In genomic region chr17:64608228-64608627, GRCm38 (mm10) we compare ENCODE assay signal across 19 mouse cellular contexts.
"Had no signal": no experiment of that assay in that cellular context is flagged by ENCODE, and none has a peak within 500 bp of the region (broad histone marks: within the 10 kb centered on the region; RNA-seq: fewer than 3 reads in every experiment).

No protein-coding gene starts in this region.

- H3K9me3 ChIP-seq: liver, embryonic 13.5 days; liver, embryonic 15.5 days; megakaryocyte, embryonic 14.5 days; midbrain, embryonic 12.5 days; neural tube, embryonic 13.5 days; neural tube, embryonic 15.5 days had no signal

- DNase-seq: liver, embryonic 13.5 days; lung, adult 2 months; midbrain, embryonic 14.5 days; retina, postnatal 1 day; right cerebral cortex, adult 18-20 months; right cerebral cortex, postnatal 25 days; right cerebral cortex, postnatal 4 days; spleen, adult 18-20 months; thymus, adult 18-20 months; thymus, postnatal 14 days; thymus, postnatal 36 days had no signal

- H3K4me3 ChIP-seq: liver, embryonic 13.5 days; liver, embryonic 15.5 days; megakaryocyte, embryonic 14.5 days; midbrain, embryonic 12.5 days; myocyte; neural tube, embryonic 13.5 days; neural tube, embryonic 15.5 days had no signal

- H3K36me3 ChIP-seq: liver, embryonic 13.5 days; midbrain, embryonic 12.5 days; neural tube, embryonic 13.5 days; neural tube, embryonic 15.5 days had no signal

- ATAC-seq: midbrain, embryonic 16.5 days had no signal

- H3K27me3 ChIP-seq: liver, embryonic 13.5 days; liver, embryonic 15.5 days; megakaryocyte, embryonic 14.5 days; neural tube, embryonic 13.5 days; neural tube, embryonic 15.5 days had no signal

- H3K9ac ChIP-seq: liver, embryonic 13.5 days; liver, embryonic 15.5 days; midbrain, embryonic 12.5 days; neural tube, embryonic 13.5 days; neural tube, embryonic 15.5 days had no signal

- H3K27ac ChIP-seq: liver, embryonic 13.5 days; liver, embryonic 15.5 days; macrophage; midbrain, embryonic 12.5 days; neural tube, embryonic 13.5 days; neural tube, embryonic 15.5 days had no signal

- H3K4me2 ChIP-seq: liver, embryonic 13.5 days; liver, embryonic 15.5 days; midbrain, embryonic 12.5 days; neural tube, embryonic 13.5 days; neural tube, embryonic 15.5 days had no signal
